Mouse (Mus musculus) small intestine, adult 2 months (tissue): Measurements from ENCODE around the gene Htatip2. TPM values are rescaled to one million over a fixed set of nuclear protein-coding genes. Genes with fewer than 3 reads are reported as not detected.
A peak's percentile ranks its signal among the peaks of the same experiment; 100 is the strongest.

Experiments used
- H3K27ac ChIP-seq: fragments of 200-500 bp; 2 replicates; pipeline ENCODE4 v1.5.1; 2012; ENCODE audit warnings: low read depth, low read length, control low read depth, inconsistent platforms; ENCODE audit not compliant: insufficient read depth
- H3K27me3 ChIP-seq: fragments of 200-500 bp; 2 replicates; pipeline ENCODE4 v1.6.1; 2012; ENCODE audit warnings: mild to moderate bottlenecking, moderate library complexity, low read length, inconsistent platforms; ENCODE audit not compliant: control insufficient read depth, insufficient read depth
- H3K36me3 ChIP-seq: fragments of 200-500 bp; 2 replicates; pipeline ENCODE4 v1.6.1; 2012; ENCODE audit warnings: mild to moderate bottlenecking, low read length, control low read depth, inconsistent platforms; ENCODE audit not compliant: control insufficient read depth, insufficient read depth
- H3K4me1 ChIP-seq: fragments of 200-500 bp; 2 replicates; pipeline ENCODE4 v1.6.1; 2012; ENCODE audit warnings: low read length, inconsistent platforms, mixed read lengths; ENCODE audit not compliant: control insufficient read depth, insufficient read depth, insufficient read length
- H3K4me3 ChIP-seq: fragments of 200-500 bp; 2 replicates; pipeline ENCODE4 v1.5.1; 2012; ENCODE audit warnings: low read depth, mild to moderate bottlenecking, control low read depth, inconsistent platforms, low read length, moderate library complexity
- CTCF ChIP-seq: fragments of 200-500 bp; IDR thresholded peaks from 2 replicates; pipeline ENCODE4 v1.5.1; 2012; ENCODE audit warnings: low read depth, mild to moderate bottlenecking, control low read depth, inconsistent platforms, low read length, moderate library complexity, mixed read lengths; ENCODE audit not compliant: insufficient replicate concordance, insufficient read length; ENCODE audit errors: extremely low read depth
- POLR2A ChIP-seq: fragments of 200-500 bp; IDR thresholded peaks from 2 replicates; pipeline ENCODE4 v1.6.1; 2012; ENCODE audit warnings: low read depth, mild to moderate bottlenecking, control low read depth, inconsistent platforms, low read length, moderate library complexity
- WGBS: fragments of 180-500 bp; shearing (Covaris S2); methylation state at CpG from one replicate; pipeline ENCODE4 v1.1.7; 2018; 5-methylcytosine and 5-hydroxymethylcytosine counted together
- polyA plus RNA-seq: library from polyadenylated mRNA; depleted of rRNA; stranded (reverse); fragments of >200 nt; gene quantifications from 2 replicates; pipeline ENCODE4 v1.2.3, GENCODE M21; 2012; rRNA removed

The Htatip2 gene
- 8.0 and 8.9 TPM in 2 replicates for polyA plus RNA-seq

GRCm38 (mm10) chr7:49758934-49759571, at the start of gene Htatip2:
TSS of gene Htatip2 (plus strand) at chr7:49759115.
- peak; percentile 78 for TF ChIP-seq POLR2A
- TF ChIP-seq CTCF = no peak
- H3K27me3 ChIP-seq = no peaks in the 10 kb centered on the region
- peaks cover 8% of the 10 kb centered on the region; the same call in 1 of the 2 replicates for H3K36me3 ChIP-seq
- H3K4me3 ChIP-seq = peak within 1 kb of the TSS; percentile 96
- H3K4me1 ChIP-seq = peaks cover 15% of the 10 kb centered on the region
- peak within 1 kb of the TSS; percentile 81 for H3K27ac ChIP-seq
- WGBS = 1% methylated on average over 42 of the region's 42 CpGs

DNA sequence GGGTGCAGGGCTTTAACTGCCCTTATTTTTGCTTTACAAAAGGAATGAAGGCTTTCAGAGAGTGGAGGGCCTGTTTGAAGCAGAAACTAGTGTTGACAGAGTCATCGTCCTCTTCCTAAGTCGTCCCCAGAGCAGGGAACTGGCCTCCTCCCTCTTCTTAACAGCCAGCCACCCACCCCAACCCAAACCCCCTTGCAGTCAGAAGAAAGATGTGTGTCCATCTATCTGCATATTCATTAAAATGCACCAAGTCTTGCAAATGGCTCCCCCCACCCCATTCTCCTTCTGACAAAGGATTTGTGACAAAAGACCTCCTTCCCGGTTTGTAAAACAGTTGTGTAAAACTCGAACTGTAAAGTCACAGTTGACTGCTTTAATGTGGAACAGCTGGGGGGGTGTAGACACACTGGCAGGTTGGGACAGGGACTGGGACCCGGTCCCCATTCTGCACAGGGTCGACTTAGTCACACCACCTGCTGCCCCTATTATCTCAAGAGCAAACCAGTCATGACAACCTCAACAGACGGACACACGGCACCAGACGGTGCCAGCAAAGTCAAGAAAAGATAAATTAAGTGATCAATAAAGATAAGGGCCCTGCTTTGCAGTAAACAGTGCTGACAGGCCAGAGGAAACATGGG, 49.4 kb upstream of the Htatip2 start:
- H3K4me3 ChIP-seq = no peak overlapping the region
- H3K4me1 ChIP-seq = no peaks in the 10 kb centered on the region
- no peaks in the 10 kb centered on the region for H3K36me3 ChIP-seq
- WGBS = 34% methylated on average over 9 of the region's 9 CpGs
- H3K27me3 ChIP-seq = no peaks in the 10 kb centered on the region
- no peak for TF ChIP-seq POLR2A
- no peak overlapping the region for H3K27ac ChIP-seq

DNA sequence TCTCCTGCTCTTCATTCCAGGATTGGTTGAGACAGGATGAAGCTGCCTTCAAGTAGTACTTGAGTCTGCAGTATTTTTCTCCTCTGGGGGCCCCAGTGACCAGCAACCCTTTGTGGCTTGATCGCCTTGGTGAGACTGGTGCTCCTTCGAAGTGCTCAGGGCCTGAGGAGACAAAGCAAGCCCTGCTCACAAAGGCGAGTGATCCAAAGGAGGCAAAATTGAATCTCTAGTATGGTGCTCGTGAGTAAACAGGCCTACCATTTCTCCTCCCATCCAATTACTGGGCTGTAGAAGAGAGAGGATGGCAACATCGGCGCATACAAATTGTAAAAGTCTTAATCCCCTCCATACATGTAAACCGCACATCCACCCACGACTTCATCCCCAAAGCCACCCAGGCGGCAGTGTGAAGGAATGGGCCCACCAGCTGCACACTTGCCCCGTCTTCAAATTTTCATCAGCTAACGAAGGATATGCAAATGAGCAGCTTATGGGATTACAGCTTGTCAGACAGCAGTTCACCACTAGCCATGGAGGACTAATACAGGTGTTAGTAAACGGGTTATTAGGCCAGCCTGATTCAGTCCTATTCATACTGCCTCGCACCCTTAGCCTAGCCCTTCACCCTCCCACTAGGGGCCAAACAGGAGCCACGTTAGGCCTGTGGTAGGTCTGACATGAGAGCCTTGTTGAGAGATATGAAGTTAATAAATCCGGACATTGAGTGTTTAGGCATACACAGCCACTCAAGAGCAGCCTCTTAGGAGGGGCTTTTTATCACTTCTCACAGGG, 40.8 kb upstream of the Htatip2 start:
- TF ChIP-seq CTCF (no peak), POLR2A (no peak)
- 80% methylated on average over 15 of the region's 15 CpGs for WGBS
- no peaks in the 10 kb centered on the region for H3K27me3 ChIP-seq
- H3K27ac ChIP-seq = no peak overlapping the region
- no peaks in the 10 kb centered on the region for H3K36me3 ChIP-seq
- no peaks in the 10 kb centered on the region for H3K4me1 ChIP-seq
- H3K4me3 ChIP-seq = no peak overlapping the region

- no peaks in the 10 kb centered on the region for H3K4me1 ChIP-seq
- H3K27me3 ChIP-seq = no peaks in the 10 kb centered on the region
- H3K36me3 ChIP-seq = no peaks in the 10 kb centered on the region
- TF ChIP-seq CTCF (no peak), POLR2A (no peak)
- H3K4me3 ChIP-seq = no peak overlapping the region
- 32% methylated on average over 4 of the region's 4 CpGs for WGBS
- no peak overlapping the region for H3K27ac ChIP-seq
These were observed 24.6 kb upstream of the Htatip2 start for GRCm38 (mm10) chr7:49734342-49734741.

GRCm38 (mm10) chr7:49739448-49739847, 19.5 kb upstream of the Htatip2 start:
- TF ChIP-seq POLR2A = no peak
- no peak for TF ChIP-seq CTCF
- H3K4me1 ChIP-seq = no peaks in the 10 kb centered on the region
- no peak overlapping the region for H3K27ac ChIP-seq
- WGBS = 50% methylated on average over 8 of the region's 8 CpGs
- H3K36me3 ChIP-seq = no peaks in the 10 kb centered on the region
- H3K4me3 ChIP-seq = no peak overlapping the region
- H3K27me3 ChIP-seq = no peaks in the 10 kb centered on the region

DNA sequence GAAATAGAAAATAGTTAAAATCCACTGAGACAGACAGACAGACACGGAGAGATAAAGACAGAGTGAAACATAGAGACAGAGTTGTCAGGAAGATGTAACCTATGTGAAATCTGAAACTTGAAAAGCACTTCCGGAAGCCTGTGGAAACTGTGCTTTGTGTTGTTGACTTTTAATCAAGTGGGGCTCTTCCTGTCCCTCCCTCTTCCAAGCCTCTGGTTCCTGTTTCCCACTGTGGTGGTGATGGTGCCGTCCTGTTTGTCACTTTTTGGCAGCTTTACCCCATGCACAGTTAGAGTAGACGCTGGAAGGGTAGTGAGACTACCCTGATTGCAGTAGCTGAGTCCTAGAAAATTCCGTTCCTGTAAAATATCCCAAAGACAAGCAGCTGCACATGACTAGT, 17.4 kb upstream of the Htatip2 start:
- Histone ChIP-seq H3K4me3 (no peak overlapping the region), H3K27ac (no peak overlapping the region), H3K4me1 (no peaks in the 10 kb centered on the region), H3K27me3 (no peaks in the 10 kb centered on the region), H3K36me3 (no peaks in the 10 kb centered on the region)
- WGBS = 51% methylated on average over 5 of the region's 5 CpGs
- TF ChIP-seq POLR2A (no peak), CTCF (no peak)

GRCm38 (mm10) chr7:49741923-49742322, 17.0 kb upstream of the Htatip2 start:
- TF ChIP-seq CTCF (no peak), POLR2A (no peak)
- no peaks in the 10 kb centered on the region for H3K27me3 ChIP-seq
- no peaks in the 10 kb centered on the region for H3K36me3 ChIP-seq
- 72% methylated on average over 10 of the region's 10 CpGs for WGBS
- no peak overlapping the region for H3K4me3 ChIP-seq
- no peak overlapping the region for H3K27ac ChIP-seq
- H3K4me1 ChIP-seq = no peaks in the 10 kb centered on the region
